Mouse (Mus musculus): ENCODE data around the gene Krt8.

Gene Krt8

GRCm38 (mm10) chr15:102004189-102004588, at the start of gene Krt8:
TSS of gene Krt8 (minus strand) at chr15:102004482.
- DNase-seq (ENCODE audit: low spot score in 2 of 2), result no peak

GRCm38 (mm10) chr15:102051920-102052683, 47.8 kb upstream of the Krt8 start:
- peak; percentile 49 to 57 for DNase-seq (ENCODE audit: low spot score in 2 of 2)

- no peak for DNase-seq (ENCODE audit: low spot score in 2 of 2)
Measured at GRCm38 (mm10) chr15:102049871-102050270, 45.6 kb upstream of the Krt8 start.

GRCm38 (mm10) chr15:102048006-102048405, 43.7 kb upstream of the Krt8 start:
- no peak for DNase-seq (ENCODE audit: low spot score in 2 of 2)

- DNase-seq (ENCODE audit: low spot score in 2 of 2), result no peak
Measured at GRCm38 (mm10) chr15:102045691-102046090, 41.4 kb upstream of the Krt8 start.

- DNase-seq (ENCODE audit: low spot score in 2 of 2), result no peak
Measured at GRCm38 (mm10) chr15:102044745-102045144, 40.5 kb upstream of the Krt8 start.

- DNase-seq (ENCODE audit: low spot score in 2 of 2), result no peak
Measured at GRCm38 (mm10) chr15:102041951-102042350, 37.7 kb upstream of the Krt8 start.

- DNase-seq (ENCODE audit: low spot score in 2 of 2), result no peak
Measured at GRCm38 (mm10) chr15:102040277-102040676, 36.0 kb upstream of the Krt8 start.

- no peak for DNase-seq (ENCODE audit: low spot score in 2 of 2)
Measured at GRCm38 (mm10) chr15:102034121-102035053, 30.1 kb upstream of the Krt8 start.

- DNase-seq (ENCODE audit: low spot score in 2 of 2), result no peak
Measured at GRCm38 (mm10) chr15:102028040-102028439, 23.8 kb upstream of the Krt8 start, which contains the start of gene Krt18. TSS of gene Krt18 (plus strand) at chr15:102028180.

- no peak for DNase-seq (ENCODE audit: low spot score in 2 of 2)
Measured at GRCm38 (mm10) chr15:102026430-102026829, 22.1 kb upstream of the Krt8 start.

GRCm38 (mm10) chr15:102025136-102025872, 21.0 kb upstream of the Krt8 start:
- no peak for DNase-seq (ENCODE audit: low spot score in 2 of 2)

GRCm38 (mm10) chr15:102023888-102024287, 19.6 kb upstream of the Krt8 start:
- no peak for DNase-seq (ENCODE audit: low spot score in 2 of 2)

- DNase-seq (ENCODE audit: low spot score in 2 of 2), result no peak
Measured at GRCm38 (mm10) chr15:102022481-102022880, 18.2 kb upstream of the Krt8 start.

- DNase-seq (ENCODE audit: low spot score in 2 of 2), result no peak
Measured at GRCm38 (mm10) chr15:102017918-102018463, 13.7 kb upstream of the Krt8 start.

GRCm38 (mm10) chr15:102016787-102017186, 12.5 kb upstream of the Krt8 start:
- DNase-seq (ENCODE audit: low spot score in 2 of 2), result no peak

- DNase-seq (ENCODE audit: low spot score in 2 of 2), result no peak
Measured at GRCm38 (mm10) chr15:102016096-102016495, 11.8 kb upstream of the Krt8 start.

GRCm38 (mm10) chr15:102014848-102015247, 10.6 kb upstream of the Krt8 start:
- DNase-seq (ENCODE audit: low spot score in 2 of 2), result no peak

- peak in 1 of 2 experiments; percentile 28 for DNase-seq (ENCODE audit: low spot score in 2 of 2)
Measured at GRCm38 (mm10) chr15:102013651-102014050, 9.4 kb upstream of the Krt8 start.

GRCm38 (mm10) chr15:102012260-102012765, 8.0 kb upstream of the Krt8 start:
- no peak for DNase-seq (ENCODE audit: low spot score in 2 of 2)

- no peak for DNase-seq (ENCODE audit: low spot score in 2 of 2)
Measured at GRCm38 (mm10) chr15:102010569-102011245, 6.4 kb upstream of the Krt8 start.

All from frontal cortex, postnatal 36 days (tissue).